22 mouse cellular contexts compared by ENCODE assay signal in the genomic region with DNA sequence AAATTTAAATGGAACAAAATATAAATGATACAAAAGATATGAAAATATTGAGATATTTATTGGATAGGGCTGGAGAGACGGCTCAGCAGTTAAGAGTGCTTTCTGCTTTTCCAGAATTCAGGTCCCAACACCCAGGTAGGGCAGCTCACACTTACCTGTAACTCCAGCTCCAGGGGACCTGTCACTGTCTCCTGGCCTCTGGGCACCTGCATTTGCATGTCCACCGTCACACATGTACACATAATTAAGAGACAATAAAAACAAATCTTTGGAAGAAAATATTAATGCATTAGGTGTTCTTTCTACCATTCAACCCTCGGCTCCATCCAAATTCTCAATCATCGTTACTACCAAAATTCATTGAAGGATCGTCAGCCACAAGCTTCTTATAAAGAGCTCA.
"Had no signal": no experiment of that assay in that cellular context is flagged by ENCODE, and none has a peak within 500 bp of the region (broad histone marks: within the 10 kb centered on the region; RNA-seq: fewer than 3 reads in every experiment).

No protein-coding gene starts in this region.

- H3K4me2 ChIP-seq: limb, embryonic 13.5 days; liver, embryonic 12.5 days; liver, embryonic 15.5 days; lung, embryonic 15.5 days; midbrain, embryonic 13.5 days; neural tube, embryonic 13.5 days; stomach, embryonic 15.5 days had no signal

- H3K9ac ChIP-seq: limb, embryonic 13.5 days; liver, embryonic 12.5 days; liver, embryonic 15.5 days; lung, embryonic 15.5 days; midbrain, embryonic 13.5 days; neural tube, embryonic 13.5 days; stomach, embryonic 15.5 days had no signal

- H3K27ac ChIP-seq: limb, embryonic 10.5 days; limb, embryonic 13.5 days; liver, embryonic 12.5 days; liver, embryonic 15.5 days; lung, embryonic 15.5 days; midbrain, embryonic 10.5 days; midbrain, embryonic 13.5 days; neural tube, embryonic 13.5 days; stomach, embryonic 15.5 days had no signal

- H3K9me3 ChIP-seq: limb, embryonic 10.5 days; limb, embryonic 13.5 days; liver, embryonic 12.5 days; liver, embryonic 15.5 days; lung, embryonic 15.5 days; megakaryocyte, embryonic 14.5 days; midbrain, embryonic 10.5 days; midbrain, embryonic 13.5 days; neural tube, embryonic 13.5 days; stomach, embryonic 15.5 days had no signal

- H3K4me1 ChIP-seq: limb, embryonic 10.5 days; limb, embryonic 13.5 days; liver, embryonic 12.5 days; liver, embryonic 15.5 days; lung, embryonic 15.5 days; midbrain, embryonic 10.5 days; midbrain, embryonic 13.5 days; neural tube, embryonic 13.5 days; stomach, embryonic 15.5 days had no signal

- H3K27me3 ChIP-seq: limb, embryonic 13.5 days; liver, embryonic 12.5 days; liver, embryonic 15.5 days; lung, embryonic 15.5 days; midbrain, embryonic 13.5 days; neural tube, embryonic 13.5 days; stomach, embryonic 15.5 days had no signal

- ATAC-seq: liver, embryonic 12.5 days; midbrain, embryonic 13.5 days; midbrain, embryonic 16.5 days had no signal

- H3K4me3 ChIP-seq: limb, embryonic 10.5 days; limb, embryonic 13.5 days; liver, embryonic 12.5 days; liver, embryonic 15.5 days; lung, embryonic 15.5 days; midbrain, embryonic 10.5 days; midbrain, embryonic 13.5 days; myocyte; neural tube, embryonic 13.5 days; stomach, embryonic 15.5 days had no signal

- DNase-seq: kidney, adult 9 months; kidney, postnatal 14 days; kidney, postnatal 4 days; liver; lung, adult 18-20 months; lung, postnatal 10 days; lung, postnatal 36 days; retina, postnatal 1 day; spleen, adult 18-20 months; thymus, postnatal 25 days had no signal
